Mouse (Mus musculus): ENCODE results near the gene Cdc42bpa. TPM values are rescaled to one million over a fixed set of nuclear protein-coding genes. Genes with fewer than 3 reads are reported as not detected.
A peak's percentile ranks its signal among the peaks of the same experiment; 100 is the strongest.

Cdc42bpa gene
- total RNA-seq, 2 experiments from 2014 or later: 6.9 to 30.0 TPM

GRCm38 (mm10) chr1:180151191-180151590, 190.9 kb downstream of the Cdc42bpa start:
- no peak for ATAC-seq (replicated peaks; ENCODE audit: low FRiP score, poor library complexity, severe bottlenecking)

GRCm38 (mm10) chr1:180158648-180159047, 198.4 kb downstream of the Cdc42bpa start:
- ATAC-seq (replicated peaks; ENCODE audit: low FRiP score, poor library complexity, severe bottlenecking): no peak

DNA sequence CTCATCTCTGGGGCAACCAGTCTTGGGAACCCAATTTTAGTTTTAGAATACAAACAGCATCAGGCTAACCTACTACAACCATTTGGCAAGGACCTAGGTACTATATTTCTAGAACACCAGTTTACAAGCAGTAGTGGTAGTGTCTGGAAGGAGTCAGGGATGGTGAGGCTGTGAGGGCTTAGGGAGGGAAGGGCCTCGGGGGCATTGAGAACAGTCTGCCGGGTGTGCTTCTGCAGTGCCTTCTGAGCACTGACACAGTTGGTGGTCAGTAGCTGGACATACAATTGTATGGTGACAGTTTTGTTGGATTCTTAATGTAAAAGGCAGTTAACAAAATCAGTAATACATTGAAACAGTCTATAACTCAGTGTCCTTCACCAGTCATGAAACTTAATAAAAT, 200.3 kb downstream of the Cdc42bpa start:
- ATAC-seq (replicated peaks; ENCODE audit: low FRiP score, poor library complexity, severe bottlenecking): no peak

DNA sequence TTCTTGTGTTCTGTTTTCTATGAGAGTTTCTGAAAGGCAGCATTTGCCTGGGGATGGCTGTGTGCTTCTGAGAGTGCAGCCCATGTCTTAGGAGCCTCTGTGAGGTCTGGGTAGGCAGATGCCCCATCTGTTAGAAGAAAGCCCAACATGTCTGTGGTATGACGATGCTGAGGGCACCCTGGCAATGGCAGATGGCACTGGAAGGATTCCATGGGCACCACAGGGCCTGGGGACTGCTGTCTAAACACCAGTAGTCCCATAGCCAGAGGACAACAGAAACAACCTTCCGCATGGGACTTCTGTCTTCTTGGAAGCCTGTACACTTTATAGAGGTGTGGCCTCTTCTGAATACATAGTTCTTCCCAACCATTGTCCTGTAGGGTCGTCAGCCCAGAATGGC, 200.9 kb downstream of the Cdc42bpa start:
- no peak for ATAC-seq (replicated peaks; ENCODE audit: low FRiP score, poor library complexity, severe bottlenecking)

- ATAC-seq (replicated peaks; ENCODE audit: low FRiP score, poor library complexity, severe bottlenecking): no peak
Measured at GRCm38 (mm10) chr1:180161566-180162355, 201.5 kb downstream of the Cdc42bpa start.

- ATAC-seq (replicated peaks; ENCODE audit: low FRiP score, poor library complexity, severe bottlenecking): no peak
Measured at GRCm38 (mm10) chr1:180162986-180163385, 202.7 kb downstream of the Cdc42bpa start.

DNA sequence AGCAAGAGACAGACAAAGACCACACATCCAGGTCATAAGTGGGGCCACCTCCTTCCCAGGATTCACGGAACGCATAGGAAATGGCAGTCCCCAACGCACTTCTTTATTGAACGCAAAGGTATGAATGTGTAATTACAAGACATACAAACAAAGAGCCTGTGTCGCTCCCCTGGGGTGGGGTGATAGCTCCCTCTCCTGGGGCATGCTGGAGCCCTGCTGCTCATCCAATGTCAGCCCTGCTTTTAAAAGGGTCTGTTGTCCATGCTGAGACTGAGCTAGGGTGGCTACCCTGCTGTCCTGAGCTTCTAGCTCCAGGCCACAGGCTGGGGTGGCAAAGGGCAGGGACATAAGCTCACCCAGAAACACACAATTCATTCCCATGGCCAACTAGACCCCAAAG, 206.3 kb downstream of the Cdc42bpa start:
- ATAC-seq (replicated peaks; ENCODE audit: low FRiP score, poor library complexity, severe bottlenecking): no peak

DNA sequence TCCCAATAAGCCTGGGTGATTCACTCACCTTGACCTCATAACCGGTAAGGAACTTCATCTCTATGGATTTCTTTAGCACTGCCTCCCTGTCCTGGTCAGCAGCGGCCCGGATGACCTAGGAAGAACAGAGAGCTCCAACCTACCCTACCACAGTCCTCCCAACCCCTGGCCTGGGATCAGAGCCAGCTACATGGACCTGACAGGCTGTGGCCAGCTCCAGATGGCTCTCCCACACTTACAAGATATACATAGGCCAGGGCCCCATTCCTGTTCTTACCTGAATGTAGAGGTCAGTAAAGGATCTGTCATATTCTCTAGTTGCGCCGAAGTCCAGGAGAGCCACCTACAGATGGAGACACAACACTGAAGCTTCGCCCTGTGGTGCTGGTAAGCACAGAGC, 208.0 kb downstream of the Cdc42bpa start:
- no peak for ATAC-seq (replicated peaks; ENCODE audit: low FRiP score, poor library complexity, severe bottlenecking)

DNA sequence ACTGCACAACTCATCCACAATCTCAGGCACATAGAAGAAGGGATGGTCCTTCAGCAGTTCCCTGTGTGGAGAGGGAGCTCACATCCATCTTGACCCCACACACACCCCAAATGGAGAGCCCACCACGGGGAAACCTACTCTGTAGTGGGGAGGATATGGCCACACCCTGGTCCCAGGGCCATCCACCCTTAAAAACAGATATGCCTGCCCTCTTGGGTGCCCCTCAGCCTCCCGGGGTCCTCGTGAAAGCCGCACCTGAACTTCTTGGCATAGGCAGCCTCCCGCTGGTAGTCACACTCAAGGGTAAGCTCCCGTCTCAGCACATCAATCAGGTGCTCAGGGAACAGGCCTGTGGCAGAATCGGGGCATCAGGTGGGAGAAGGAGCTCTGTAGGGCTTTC, 208.9 kb downstream of the Cdc42bpa start:
- ATAC-seq (replicated peaks; ENCODE audit: low FRiP score, poor library complexity, severe bottlenecking): no peak

GRCm38 (mm10) chr1:180170071-180170470, 209.8 kb downstream of the Cdc42bpa start:
- no peak for ATAC-seq (replicated peaks; ENCODE audit: low FRiP score, poor library complexity, severe bottlenecking)

- ATAC-seq (replicated peaks; ENCODE audit: low FRiP score, poor library complexity, severe bottlenecking): no peak
Measured at GRCm38 (mm10) chr1:180171883-180172282, 211.6 kb downstream of the Cdc42bpa start.

GRCm38 (mm10) chr1:180172600-180172999, 212.3 kb downstream of the Cdc42bpa start:
- no peak for ATAC-seq (replicated peaks; ENCODE audit: low FRiP score, poor library complexity, severe bottlenecking)

DNA sequence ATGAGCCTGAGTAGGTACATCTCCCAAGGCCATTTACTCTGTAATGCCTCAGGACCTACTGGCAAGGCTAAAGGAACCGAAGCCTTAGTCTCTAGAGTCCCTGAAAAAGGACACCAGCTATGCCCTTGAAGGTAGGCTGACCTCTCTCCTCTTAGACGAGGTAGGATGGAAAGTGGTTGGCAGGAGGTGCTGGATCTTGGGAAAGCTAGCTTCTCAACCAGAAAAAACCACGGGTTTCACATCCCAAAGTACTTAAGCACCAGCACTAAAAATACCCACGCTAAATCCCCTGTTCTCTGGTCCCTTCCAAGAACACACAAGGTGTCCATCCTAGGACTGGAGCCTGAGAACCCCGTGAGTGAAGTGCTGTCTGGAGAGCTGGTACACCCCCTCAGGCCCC, 212.7 kb downstream of the Cdc42bpa start:
- ATAC-seq (replicated peaks; ENCODE audit: low FRiP score, poor library complexity, severe bottlenecking): no peak

- ATAC-seq (replicated peaks; ENCODE audit: low FRiP score, poor library complexity, severe bottlenecking): no peak
Measured at GRCm38 (mm10) chr1:180174718-180175117, 214.4 kb downstream of the Cdc42bpa start.

DNA sequence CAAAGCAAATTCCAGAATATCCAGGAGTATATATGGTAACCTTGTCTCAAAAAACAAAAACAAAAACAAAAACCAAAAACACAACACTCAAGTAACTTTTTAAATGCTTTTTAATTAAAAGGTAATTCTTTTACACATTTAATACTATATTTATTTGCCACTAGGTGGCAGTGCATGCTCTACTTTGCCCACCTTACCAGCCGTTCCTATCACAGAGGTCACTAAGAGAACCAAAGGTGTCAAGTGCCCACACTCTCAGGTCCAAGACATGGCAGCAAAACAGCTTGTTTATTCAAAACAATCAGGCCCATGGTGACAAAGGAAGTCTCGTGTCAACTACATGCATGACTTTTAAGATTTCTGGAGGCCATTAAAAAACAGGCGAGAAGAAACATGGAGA, 214.9 kb downstream of the Cdc42bpa start:
- ATAC-seq (replicated peaks; ENCODE audit: low FRiP score, poor library complexity, severe bottlenecking): peak; percentile 58; the same call in 1 of the 2 replicates

DNA sequence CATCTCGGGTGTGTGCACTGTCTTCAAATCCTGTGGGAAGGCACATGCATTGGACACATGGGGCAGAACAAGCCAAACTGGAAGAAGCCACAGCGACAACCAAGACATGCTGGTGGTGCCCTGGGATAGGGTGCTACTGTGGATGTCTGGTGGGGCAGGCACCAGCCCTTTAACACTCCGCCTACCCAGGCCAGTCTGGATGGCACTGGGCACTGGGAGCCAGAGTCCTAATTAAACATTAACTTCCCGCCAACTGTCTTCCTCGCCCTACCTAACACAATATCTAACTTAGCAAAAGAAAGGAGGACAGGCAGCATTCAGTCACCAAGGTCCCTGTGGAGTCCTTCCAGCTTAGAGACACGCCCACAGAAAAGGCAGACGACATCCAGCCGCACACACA, 215.4 kb downstream of the Cdc42bpa start:
- no peak for ATAC-seq (replicated peaks; ENCODE audit: low FRiP score, poor library complexity, severe bottlenecking)

DNA sequence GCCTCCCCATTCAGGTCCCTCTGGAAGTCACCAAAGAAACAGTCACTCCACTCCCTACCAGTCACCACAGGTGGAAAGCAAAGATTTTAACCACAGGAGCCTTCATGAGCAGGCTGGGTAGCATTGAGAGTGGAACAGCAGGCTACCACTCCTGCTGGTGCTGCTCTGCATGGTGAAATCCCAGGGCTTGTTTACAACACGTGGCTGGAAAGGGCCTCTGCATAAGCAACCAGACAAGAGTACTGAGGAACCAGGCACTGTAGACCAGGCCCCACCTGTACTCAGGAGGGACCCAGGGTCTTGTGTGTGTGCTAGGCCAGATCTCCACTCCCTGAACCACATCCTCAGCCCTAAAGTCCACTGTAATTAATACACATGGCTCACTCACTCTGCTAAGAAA, 216.5 kb downstream of the Cdc42bpa start:
- ATAC-seq (replicated peaks; ENCODE audit: low FRiP score, poor library complexity, severe bottlenecking): no peak

DNA sequence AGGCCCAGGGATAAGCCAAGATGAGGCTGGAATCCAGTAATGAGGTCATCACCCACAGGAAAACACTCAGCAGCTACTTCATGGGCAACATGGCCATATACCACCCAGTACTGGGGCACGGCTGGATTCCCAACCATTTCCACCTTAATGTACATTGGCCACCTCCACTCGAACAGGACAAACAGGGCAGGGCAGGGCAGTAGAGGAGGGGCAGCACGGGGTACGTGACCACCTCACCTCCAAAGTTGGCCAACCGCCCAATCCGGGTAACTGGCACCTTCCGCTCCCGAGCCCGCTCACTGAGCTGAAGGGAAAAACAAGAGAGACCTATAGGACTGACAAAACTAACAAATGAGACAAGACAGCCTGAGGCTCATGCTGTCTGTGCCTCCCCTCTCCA, 218.1 kb downstream of the Cdc42bpa start:
- no peak for ATAC-seq (replicated peaks; ENCODE audit: low FRiP score, poor library complexity, severe bottlenecking)

- ATAC-seq (replicated peaks; ENCODE audit: low FRiP score, poor library complexity, severe bottlenecking): no peak
Measured at GRCm38 (mm10) chr1:180179100-180179499, 218.8 kb downstream of the Cdc42bpa start.

- no peak for ATAC-seq (replicated peaks; ENCODE audit: low FRiP score, poor library complexity, severe bottlenecking)
Measured at GRCm38 (mm10) chr1:180179840-180180239, 219.6 kb downstream of the Cdc42bpa start.

DNA sequence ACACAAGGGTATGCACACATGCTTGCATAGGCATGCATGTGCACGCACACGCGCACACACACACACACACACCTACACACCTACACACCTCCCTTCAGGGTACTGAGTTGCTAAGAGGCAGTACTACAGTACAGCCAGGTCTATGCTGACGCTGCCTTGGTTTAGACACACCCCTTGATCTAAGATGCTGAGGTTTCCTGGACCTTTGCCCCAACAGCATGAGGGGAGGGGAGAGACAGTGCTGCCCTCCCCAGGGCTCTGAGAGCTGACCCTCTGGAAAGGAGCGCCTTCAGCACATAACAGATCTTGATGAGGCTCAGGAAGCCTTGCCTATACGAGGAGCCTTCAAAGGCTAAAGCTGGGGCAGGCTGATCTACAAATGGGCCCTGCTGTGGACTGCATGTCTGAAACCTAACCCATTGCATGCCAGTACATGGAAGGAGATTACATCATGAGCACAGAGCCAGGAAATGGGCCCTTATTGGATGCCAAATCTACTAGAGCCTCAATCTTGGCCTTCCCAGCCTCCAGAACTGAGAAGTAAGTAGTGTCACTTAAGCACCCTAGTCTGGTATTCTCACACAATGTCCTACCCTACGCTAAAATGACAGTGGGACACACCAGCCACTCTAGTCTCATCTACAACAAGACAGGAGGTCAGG, 221.2 kb downstream of the Cdc42bpa start:
- ATAC-seq (replicated peaks; ENCODE audit: low FRiP score, poor library complexity, severe bottlenecking): no peak

DNA sequence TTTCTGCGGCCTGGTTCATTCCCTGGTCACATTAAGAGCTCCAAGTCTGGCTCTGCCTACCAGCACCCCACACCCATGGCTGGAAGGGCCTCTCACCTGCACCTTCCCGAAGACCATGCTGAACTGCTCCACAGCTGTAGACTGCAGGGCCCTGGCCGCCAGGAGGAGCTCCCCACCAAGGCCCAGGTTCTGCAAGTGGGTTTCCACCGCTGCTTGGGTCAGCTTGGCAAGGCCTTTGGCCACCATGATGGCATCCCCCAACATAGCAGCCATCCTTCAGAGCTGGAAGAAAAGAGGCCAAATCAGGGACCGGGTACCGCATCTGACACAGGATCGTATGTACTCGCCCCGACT, 221.7 kb downstream of the Cdc42bpa start:
- no peak for ATAC-seq (replicated peaks; ENCODE audit: low FRiP score, poor library complexity, severe bottlenecking)
